Mouse (Mus musculus): ENCODE results near the gene Olfr1233.

Gene Olfr1233

GRCm38 (mm10) chr2:89342298-89342697 lies at the start of gene Olfr1233:
TSS of gene Olfr1233 (minus strand) at chr2:89342398.
- no peak for DNase-seq

DNA sequence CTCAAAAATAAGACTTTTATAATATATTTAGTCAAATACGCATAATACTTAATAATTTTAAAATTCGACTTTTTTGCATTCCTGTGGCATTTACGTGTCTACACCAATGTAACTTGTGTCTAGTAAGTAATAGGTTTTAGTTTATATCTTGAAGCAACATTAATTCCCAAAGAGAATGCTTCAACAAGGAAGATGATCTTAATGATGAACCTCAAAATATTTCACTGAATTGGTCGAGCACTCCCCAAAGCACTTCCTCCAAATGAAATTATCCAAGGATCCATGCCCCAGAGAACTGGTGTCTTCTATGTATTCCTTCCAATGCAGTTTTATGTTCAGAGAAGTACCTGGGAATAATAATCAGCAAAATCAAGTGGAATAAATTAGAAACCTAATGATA lies 22.6 kb upstream of the Olfr1233 start, which contains the start of gene Olfr1234:
TSS of gene Olfr1234 (minus strand) at position 101 of the 400 bp plus-strand sequence.
- DNase-seq = no peak

DNA sequence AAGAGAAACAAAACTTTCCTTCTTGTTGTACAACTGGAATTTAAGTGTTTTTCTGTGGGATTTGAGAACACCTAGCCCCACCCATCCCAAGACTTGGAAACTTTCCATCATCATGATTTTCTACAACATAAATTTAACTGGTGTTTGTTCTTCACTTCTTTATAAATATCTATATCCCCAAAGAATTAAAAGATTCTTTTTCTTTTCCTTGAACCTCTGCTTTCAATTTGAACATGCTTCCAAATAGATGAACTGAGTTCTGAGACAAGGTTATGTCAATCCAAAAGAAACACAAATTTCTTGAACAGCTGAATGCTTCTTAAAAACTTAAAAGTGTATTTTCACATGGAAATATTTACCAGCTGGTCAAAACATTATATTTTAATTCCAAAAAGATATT lies 12.6 kb downstream of the Olfr1233 start, which contains the start of gene Olfr1232:
TSS of gene Olfr1232 (minus strand) at position 101 of the 400 bp plus-strand sequence.
- no peak for DNase-seq

- DNase-seq = no peak
These were observed 35.2 kb downstream of the Olfr1233 start, which contains the start of gene Olfr1231 for GRCm38 (mm10) chr2:89306974-89307373. TSS of gene Olfr1231 (minus strand) at chr2:89307074.

GRCm38 (mm10) chr2:89297168-89297567 lies 45.0 kb downstream of the Olfr1233 start, which contains the start of gene Olfr1230:
TSS of gene Olfr1230 (minus strand) at chr2:89297268.
- no peak for DNase-seq

DNA sequence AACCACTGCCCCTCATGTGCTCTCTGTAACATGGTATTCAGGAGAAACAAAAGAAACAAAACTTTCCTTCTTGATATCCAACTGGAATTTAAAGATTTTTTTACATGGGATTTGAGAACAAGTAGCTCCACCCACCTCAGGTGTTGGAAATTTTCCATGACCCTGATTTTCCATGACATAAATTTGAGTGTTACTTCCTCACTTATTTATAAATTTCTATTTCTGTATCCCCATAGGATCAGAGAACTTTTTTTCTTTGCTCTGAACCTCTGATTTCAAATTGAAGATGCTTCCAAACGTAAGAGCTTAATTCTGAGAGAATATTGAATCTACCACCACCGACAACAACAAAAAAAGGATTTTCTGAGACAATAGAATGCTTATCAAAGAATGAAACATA lies 54.3 kb downstream of the Olfr1233 start, which contains the start of gene Olfr1229:
TSS of gene Olfr1229 (minus strand) at position 101 of the 400 bp plus-strand sequence.
- DNase-seq = no peak
